Comparison of ENCODE assay signal across 9 mouse cellular contexts in the genomic region with DNA sequence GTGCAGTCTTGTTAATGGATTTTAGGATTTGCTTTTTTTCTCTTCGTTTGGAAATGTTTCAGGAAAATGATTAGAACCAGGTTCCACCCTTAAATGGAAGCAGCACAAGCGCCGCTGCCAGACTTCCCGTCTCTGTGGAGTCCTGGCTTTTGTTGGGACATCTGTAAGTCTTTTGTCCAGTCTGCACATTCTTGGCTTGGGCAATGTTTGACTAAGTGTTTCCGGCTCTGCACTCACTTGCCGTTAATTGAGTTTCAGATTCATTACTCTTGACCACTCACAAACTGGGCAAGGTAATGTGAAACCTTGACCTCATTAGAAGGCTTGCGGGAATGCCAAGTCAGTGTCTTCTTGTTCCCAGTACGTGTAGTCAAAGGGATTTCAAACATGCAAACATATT. TPM values are rescaled to one million over a fixed set of nuclear protein-coding genes. Genes with fewer than 3 reads are reported as not detected.
DNase-seq lines count a peak whose midpoint lies in the region; ATAC-seq lines count a peak whose summit lies in the region.
"Had no signal": no experiment of that assay in that cellular context is flagged by ENCODE, and none has a peak within 500 bp of the region (broad histone marks: within the 10 kb centered on the region; RNA-seq: fewer than 3 reads in every experiment).

No protein-coding gene starts in this region.

- ATAC-seq in kidney, embryonic 16.5 days (ENCODE audit: low FRiP score, low TSS enrichment) = peak; percentile 87
- ATAC-seq in stomach, embryonic 16.5 days (ENCODE audit: insufficient read depth, low FRiP score) = peak; percentile 75
- ATAC-seq in monocyte, adult 5-6 weeks (replicated peaks; ENCODE audit: insufficient number of reproducible peaks, low FRiP score, low TSS enrichment, poor library complexity, severe bottlenecking) = no peak

- H3K9me3 ChIP-seq in kidney, embryonic 16.5 days (ENCODE audit: low read length) = no peaks in the 10 kb centered on the region
- H3K9me3 ChIP-seq in stomach, embryonic 16.5 days (replicated peaks; ENCODE audit: control insufficient read depth, low read length) = no peaks in the 10 kb centered on the region

- no peak overlapping the region for H3K4me3 ChIP-seq in kidney, embryonic 16.5 days (ENCODE audit: low read length)
- H3K4me3 ChIP-seq in stomach, embryonic 16.5 days (replicated peaks; ENCODE audit: low read length) = no peak overlapping the region

- peaks cover 17% of the 10 kb centered on the region for H3K4me1 ChIP-seq in kidney, embryonic 16.5 days (ENCODE audit: insufficient read depth, low read length)
- H3K4me1 ChIP-seq in stomach, embryonic 16.5 days (ENCODE audit: control insufficient read depth, insufficient read depth, low read length) = no peaks in the 10 kb centered on the region; the same call in 1 of the 2 replicates

- H3K9ac ChIP-seq in kidney, embryonic 16.5 days (replicated peaks; ENCODE audit: low read length) = no peak overlapping the region
- no peak overlapping the region for H3K9ac ChIP-seq in stomach, embryonic 16.5 days (ENCODE audit: low read length)
- H3K9ac ChIP-seq: liver, embryonic 14.5 days had no signal

- peaks cover 12% of the 10 kb centered on the region for H3K36me3 ChIP-seq in kidney, embryonic 16.5 days (ENCODE audit: insufficient read depth, low read length)
- H3K36me3 ChIP-seq in stomach, embryonic 16.5 days (ENCODE audit: control insufficient read depth, insufficient read depth, low read length) = no peaks in the 10 kb centered on the region

- H3K27me3 ChIP-seq in kidney, embryonic 16.5 days (ENCODE audit: insufficient read depth, low read length) = no peaks in the 10 kb centered on the region
- H3K27me3 ChIP-seq in stomach, embryonic 16.5 days (ENCODE audit: control insufficient read depth, insufficient read depth, low read length) = no peaks in the 10 kb centered on the region

- DNase-seq in ovary, adult 18-20 months (ENCODE audit: low spot score) = peak; percentile 2
- no peak for DNase-seq in ovary, postnatal 36 days (ENCODE audit: low spot score)
- DNase-seq in gastrocnemius, postnatal 10 days = peak; percentile 14
- no peak for DNase-seq in frontal cortex, postnatal 36 days (ENCODE audit: low spot score in 2 of 2)
- DNase-seq in neural tube, embryonic 10.5 days (ENCODE audit: extremely low spot score, low spot score) = no peak

- H3K4me2 ChIP-seq in kidney, embryonic 16.5 days (replicated peaks; ENCODE audit: low read depth, low read length) = no peak overlapping the region; the same call in 1 of the 2 replicates
- 0 out of 2 replicates have a peak overlapping the region, but pooled peaks have one; percentile 11 for H3K4me2 ChIP-seq in stomach, embryonic 16.5 days (ENCODE audit: low read depth, low read length)

- 41% methylated on average over 8 of the region's 8 CpGs for WGBS in kidney, embryonic 16.5 days
- 46% methylated on average over 8 of the region's 8 CpGs for WGBS in stomach, embryonic 16.5 days

- H3K27ac ChIP-seq in kidney, embryonic 16.5 days (ENCODE audit: low read length) = peak overlapping the region; percentile 73
- peak overlapping the region; percentile 24; the same call in 1 of the 2 replicates for H3K27ac ChIP-seq in stomach, embryonic 16.5 days (ENCODE audit: low read length)
- H3K27ac ChIP-seq: liver, embryonic 14.5 days had no signal

RNA-seq across cellular contexts. Expression of a gene that starts 29.8 kb away (rescaled TPM):
- 10 to 100 TPM; 22.0 to 25.3 TPM for total RNA-seq in gastrocnemius, postnatal 10 days (2021)
- 35.6 and 37.8 TPM in 2 replicates for polyA plus RNA-seq in kidney, embryonic 16.5 days (2015; fragmentation: Nextera tagmentation; extraction: Ambion mirVana)
- 35.9 and 37.5 TPM in 2 replicates for polyA plus RNA-seq in stomach, embryonic 16.5 days (2015; fragmentation: Nextera tagmentation; extraction: Ambion mirVana)
- 57.5 to 95.6 TPM (median 78.2 TPM) in 3 replicates for total RNA-seq in monocyte, adult 5-6 weeks (2017)

RNA-seq across cellular contexts. Expression of a gene that starts 56.0 kb away (rescaled TPM):
- total RNA-seq in gastrocnemius, postnatal 10 days (2021) = under 1 TPM; 0.21 to 0.36 TPM
- polyA plus RNA-seq in kidney, embryonic 16.5 days (2015; fragmentation: Nextera tagmentation; extraction: Ambion mirVana) = 5.4 and 13.7 TPM in 2 replicates
- polyA plus RNA-seq in stomach, embryonic 16.5 days (2015; fragmentation: Nextera tagmentation; extraction: Ambion mirVana) = 15.8 and 17.5 TPM in 2 replicates
- not detected in 3 replicates for total RNA-seq in monocyte, adult 5-6 weeks (2017)

RNA-seq across cellular contexts. Expression of a gene that starts 59.1 kb away (rescaled TPM):
- 100 to 1,000 TPM in 1 of 2 experiments, 10 to 100 TPM in 1; 90.0 to 100 TPM for total RNA-seq in gastrocnemius, postnatal 10 days (2021)
- 153 and 175 TPM in 2 replicates for polyA plus RNA-seq in kidney, embryonic 16.5 days (2015; fragmentation: Nextera tagmentation; extraction: Ambion mirVana)
- polyA plus RNA-seq in stomach, embryonic 16.5 days (2015; fragmentation: Nextera tagmentation; extraction: Ambion mirVana) = 86.5 and 90.3 TPM in 2 replicates
- 99.2 to 194 TPM (median 145 TPM) in 3 replicates for total RNA-seq in monocyte, adult 5-6 weeks (2017)

Comparison
In these comparisons a context has a peak if more than half of its experiments do, and no peak if none do; other contexts are left out.
1. DNase-seq: peak in ovary, adult 18-20 months (single experiment) and gastrocnemius, postnatal 10 days (single experiment); none in ovary, postnatal 36 days (single experiment), frontal cortex, postnatal 36 days (0 of 2) and neural tube, embryonic 10.5 days (single experiment).